Mouse (Mus musculus) stomach, postnatal 0 days (tissue): ENCODE results near the gene Ss18l1. TPM values are rescaled to one million over a fixed set of nuclear protein-coding genes. Genes with fewer than 3 reads are reported as not detected.

Experiments
- ATAC-seq: fragments of 200-750 bp; cut with Nextera tagmentation; 2 replicates; pipeline ENCODE4 v1.8.0; 2017; ENCODE audit not compliant: low FRiP score, low TSS enrichment
- DNase-seq: peaks from one replicate; pipeline ENCODE4 v3.0.0-alpha.2; 2016; ENCODE audit warnings: low spot score
- H3K27ac ChIP-seq: fragments of 300-500 bp; sonication (generic); replicated peaks from 2 replicates; pipeline ENCODE4 v1.5.1; 2014; ENCODE audit warnings: mild to moderate bottlenecking, control low read depth
- H3K27me3 ChIP-seq: fragments of 300-500 bp; sonication (generic); 2 replicates; pipeline ENCODE4 v1.6.1; 2014; ENCODE audit warnings: low read length; ENCODE audit not compliant: control insufficient read depth, insufficient read depth
- H3K36me3 ChIP-seq: fragments of 300-500 bp; sonication (generic); 2 replicates; pipeline ENCODE4 v1.6.1; 2014; ENCODE audit warnings: low read length, mixed read lengths; ENCODE audit not compliant: control insufficient read depth, insufficient read depth
- H3K4me1 ChIP-seq: fragments of 300-500 bp; sonication (generic); replicated peaks from 2 replicates; pipeline ENCODE4 v1.6.1; 2014; ENCODE audit warnings: antibody characterized with exemption; ENCODE audit not compliant: control insufficient read depth, insufficient read depth
- H3K4me2 ChIP-seq: fragments of 300-500 bp; sonication (generic); replicated peaks from 2 replicates; pipeline ENCODE4 v1.6.1; 2014; ENCODE audit warnings: low read depth, mild to moderate bottlenecking, control low read depth, moderate library complexity
- H3K4me3 ChIP-seq: fragments of 300-500 bp; sonication (generic); 2 replicates; pipeline ENCODE4 v1.5.1; 2014; ENCODE audit warnings: low read depth, low read length, control low read depth
- H3K9ac ChIP-seq: fragments of 300-500 bp; sonication (generic); 2 replicates; pipeline ENCODE4 v1.6.1; 2014; ENCODE audit warnings: mild to moderate bottlenecking, low read length, control low read depth, mixed read lengths
- H3K9me3 ChIP-seq: fragments of 300-500 bp; sonication (generic); 2 replicates; pipeline ENCODE4 v1.6.1; 2016; ENCODE audit warnings: low read length; ENCODE audit not compliant: control insufficient read depth
- CTCF ChIP-seq: IDR thresholded peaks from 2 replicates; pipeline ENCODE4 v1.5.1; 2016; ENCODE audit warnings: antibody characterized with exemption, low read depth, mild to moderate bottlenecking, moderate library complexity
- EP300 ChIP-seq: optimal IDR thresholded peaks from 2 replicates; pipeline ENCODE3; 2016; ENCODE audit warnings: antibody characterized with exemption
- WGBS: fragments of 180-500 bp; shearing (Covaris S2); extraction: QIAGEN DNeasy Blood & Tissue Kit; methylation state at CpG from one replicate; pipeline ENCODE4 v1.1.7; 2014; 5-methylcytosine and 5-hydroxymethylcytosine counted together
- polyA plus RNA-seq: library from polyadenylated mRNA; unstranded; fragments of >200 nt; fragmentation: Nextera tagmentation; extraction: Ambion mirVana; gene quantifications from 2 replicates; pipeline ENCODE4 v1.2.1, GENCODE M21; 2015

Ss18l1 gene
- polyA plus RNA-seq, 1 experiment from 2014 or later: 1.4 TPM

DNA sequence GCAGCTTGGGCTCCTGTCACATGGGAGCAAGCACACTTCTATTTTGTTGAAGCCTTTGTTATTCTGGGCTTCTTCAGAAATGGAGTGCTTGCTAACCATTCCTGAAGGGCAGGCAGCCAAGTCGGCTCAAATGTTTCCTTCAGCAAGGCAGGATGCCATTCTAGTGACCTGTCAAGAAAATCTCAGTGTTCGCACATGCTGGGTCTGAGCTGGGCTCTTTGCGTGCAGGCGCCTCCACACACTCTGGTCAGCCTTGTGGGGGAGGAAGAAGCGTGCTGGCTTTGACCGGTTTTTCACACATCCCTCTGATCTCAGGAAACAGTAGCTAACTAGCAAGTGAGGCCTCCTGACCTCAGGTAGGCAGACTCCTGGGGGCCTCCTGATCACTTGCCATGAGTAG is 73.0 kb downstream of the Ss18l1 start:
- Histone ChIP-seq H3K9ac (no peak overlapping the region), H3K9me3 (no peaks in the 10 kb centered on the region), H3K4me1 (peaks cover 8% of the 10 kb centered on the region), H3K4me2 (no peak overlapping the region), H3K4me3 (no peak overlapping the region), H3K36me3 (no peaks in the 10 kb centered on the region; the same call in 1 of the 2 replicates), H3K27ac (peak overlapping the region; percentile 35; the same call in 1 of the 2 replicates), H3K27me3 (no peaks in the 10 kb centered on the region)
- no peak for TF ChIP-seq CTCF
- no peak for TF ChIP-seq EP300
- 29% methylated on average over 6 of the region's 6 CpGs for WGBS
- peak; percentile 36 for DNase-seq
- ATAC-seq: no peak

DNA sequence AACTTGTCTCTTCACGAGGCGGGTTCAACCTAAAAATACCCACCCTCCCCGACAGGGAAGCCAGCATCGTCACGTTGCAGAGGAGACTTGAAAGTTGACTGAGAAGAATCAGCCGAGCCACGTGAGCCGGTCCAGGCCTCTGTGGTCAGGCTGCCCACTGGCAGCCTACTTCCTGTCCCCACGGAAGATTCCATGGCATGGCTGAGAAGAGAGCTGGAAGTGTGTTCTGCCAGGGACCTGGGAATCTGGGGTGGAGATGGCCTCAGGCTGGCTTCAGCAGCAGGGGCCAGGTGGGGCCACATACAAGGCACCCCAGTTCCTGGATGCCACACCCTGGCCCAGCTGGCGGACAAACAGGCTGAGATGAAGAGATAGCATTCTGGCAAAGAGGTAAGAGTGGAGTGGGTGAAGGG is 73.8 kb downstream of the Ss18l1 start:
- WGBS: 61% methylated on average over 10 of the region's 10 CpGs
- peaks cover 8% of the 10 kb centered on the region for H3K4me1 ChIP-seq

GRCm38 (mm10) chr2:180116741-180117484 is 74.6 kb downstream of the Ss18l1 start:
- H3K27ac ChIP-seq: peak overlapping the region; percentile 81; the same call in 1 of the 2 replicates
- H3K9ac ChIP-seq: no peak overlapping the region
- H3K36me3 ChIP-seq: no peaks in the 10 kb centered on the region; the same call in 1 of the 2 replicates
- H3K4me1 ChIP-seq: peaks cover 8% of the 10 kb centered on the region
- no peak for TF ChIP-seq EP300
- no peak for TF ChIP-seq CTCF
- H3K4me2 ChIP-seq: no peak overlapping the region
- H3K27me3 ChIP-seq: no peaks in the 10 kb centered on the region
- 71% methylated on average over 8 of the region's 8 CpGs for WGBS
- ATAC-seq (no peak), DNase-seq (no peak)
- H3K4me3 ChIP-seq: no peak overlapping the region
- H3K9me3 ChIP-seq: no peaks in the 10 kb centered on the region

More for the DNA sequence above, 73.8 kb downstream of the Ss18l1 start:
- ATAC-seq (no peak), DNase-seq (peak; percentile 71)
- Histone ChIP-seq H3K9me3 (no peaks in the 10 kb centered on the region), H3K4me3 (no peak overlapping the region), H3K27me3 (no peaks in the 10 kb centered on the region), H3K4me2 (no peak overlapping the region), H3K36me3 (no peaks in the 10 kb centered on the region; the same call in 1 of the 2 replicates), H3K27ac (no peak overlapping the region; the same call in 1 of the 2 replicates), H3K9ac (no peak overlapping the region)
- TF ChIP-seq CTCF: no peak
- TF ChIP-seq EP300: no peak

DNA sequence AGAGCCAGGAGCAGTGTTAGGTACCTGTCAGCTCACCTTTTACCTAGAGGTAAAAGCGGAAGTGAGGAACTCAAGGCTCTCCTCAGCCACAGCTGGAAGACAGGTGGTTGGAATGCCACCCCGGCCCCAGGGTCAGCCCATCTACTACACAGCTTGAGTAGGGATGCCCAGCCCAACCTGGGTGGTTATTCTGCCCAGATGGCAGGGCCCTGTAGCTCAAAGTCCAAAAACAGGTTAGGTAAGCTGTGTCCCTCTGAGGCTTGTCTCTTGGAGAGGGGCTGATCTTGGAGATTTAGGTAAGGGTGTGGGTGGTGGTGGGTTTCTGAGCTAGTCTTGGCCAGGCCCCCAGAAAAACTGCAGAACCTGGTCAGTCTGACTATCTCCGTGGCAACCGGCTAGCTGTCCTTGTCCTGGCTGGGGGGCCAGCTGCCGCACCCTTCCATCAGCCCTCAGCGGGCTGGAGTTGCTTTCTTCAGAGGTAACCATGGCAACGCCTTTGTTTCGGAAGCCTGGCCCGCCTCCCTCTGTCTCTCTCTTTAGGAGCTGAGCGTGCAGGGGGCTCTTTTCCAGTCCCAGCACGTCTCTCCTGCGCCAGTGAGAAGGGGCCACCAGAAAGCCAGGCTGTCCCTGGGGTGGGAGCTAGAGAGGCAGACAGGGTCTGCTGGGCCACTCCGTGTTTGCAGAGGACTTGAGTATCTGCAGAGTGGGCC is 75.3 kb downstream of the Ss18l1 start:
- ATAC-seq (no peak), DNase-seq (peak; percentile 42)
- Histone ChIP-seq H3K27me3 (no peaks in the 10 kb centered on the region), H3K9me3 (no peaks in the 10 kb centered on the region), H3K4me2 (peak overlapping the region; percentile 3; the same call in 1 of the 2 replicates), H3K27ac (peak overlapping the region; percentile 81), H3K4me3 (no peak overlapping the region), H3K4me1 (peaks cover 8% of the 10 kb centered on the region), H3K9ac (peak overlapping the region; percentile 27; the same call in 1 of the 2 replicates), H3K36me3 (no peaks in the 10 kb centered on the region; the same call in 1 of the 2 replicates)
- 11% methylated on average over 13 of the region's 13 CpGs for WGBS
- TF ChIP-seq EP300: no peak
- TF ChIP-seq CTCF: no peak

- 0% methylated on average over 48 of the region's 55 CpGs for WGBS
- Histone ChIP-seq H3K9me3 (no peaks in the 10 kb centered on the region), H3K36me3 (no peaks in the 10 kb centered on the region; the same call in 1 of the 2 replicates), H3K4me1 (peaks cover 8% of the 10 kb centered on the region), H3K27ac (peak within 1 kb of the TSS; percentile 92), H3K4me2 (peak within 1 kb of the TSS; percentile 92), H3K4me3 (peak within 1 kb of the TSS; percentile 91), H3K27me3 (no peaks in the 10 kb centered on the region), H3K9ac (peak within 1 kb of the TSS; percentile 94)
- DNase-seq (peak; percentile 100), ATAC-seq (peak; percentile 97)
- TF ChIP-seq CTCF: no peak
- no peak for TF ChIP-seq EP300
Observed at GRCm38 (mm10) chr2:180118661-180119438, 76.5 kb downstream of the Ss18l1 start, which contains the start of gene Osbpl2. TSS of gene Osbpl2 (plus strand) at chr2:180119306.

Other genes with a start within 250 kb of the Ss18l1 start
- gene Taf4, start 65.9 kb upstream of the Ss18l1 start, polyA plus RNA-seq: 2.1 TPM in 2 replicates
- 3.8 and 3.9 TPM in 2 replicates for gene Lsm14b, start 17.5 kb upstream of the Ss18l1 start, polyA plus RNA-seq
- 469 and 490 TPM in 2 replicates for gene Psma7, start 76 bp upstream of the Ss18l1 start, polyA plus RNA-seq
- 13.9 and 14.0 TPM in 2 replicates for gene Mtg2, start 28.1 kb downstream of the Ss18l1 start, polyA plus RNA-seq
- 0.05 TPM in 1 of 2 replicates, not detected in the other for gene Hrh3, start 62.0 kb downstream of the Ss18l1 start, polyA plus RNA-seq
- 46.4 and 50.4 TPM in 2 replicates for gene Osbpl2, start 76.8 kb downstream of the Ss18l1 start, polyA plus RNA-seq
- gene Adrm1, start 129.0 kb downstream of the Ss18l1 start, polyA plus RNA-seq: 141 TPM in 2 replicates
- gene Lama5, start 183.3 kb downstream of the Ss18l1 start, polyA plus RNA-seq: 29.7 and 34.9 TPM in 2 replicates
- gene Rps21, start 214.9 kb downstream of the Ss18l1 start, polyA plus RNA-seq: 604 and 680 TPM in 2 replicates
- 7.5 and 8.5 TPM in 2 replicates for gene Cables2, start 231.0 kb downstream of the Ss18l1 start, polyA plus RNA-seq
- 1.2 and 1.8 TPM in 2 replicates for gene Rbbp8nl, start 247.4 kb downstream of the Ss18l1 start, polyA plus RNA-seq